Mouse (Mus musculus) CH12.LX (cell line): ENCODE measurements around the gene Adarb1. TPM values are rescaled to one million over a fixed set of nuclear protein-coding genes. Genes with fewer than 3 reads are reported as not detected.

Source experiments
- DNase-seq: peaks from one replicate; pipeline ENCODE4 v3.0.0-alpha.2; 2013; ENCODE audit errors: extremely low read depth
- H3K27ac ChIP-seq: 2 replicates; pipeline ENCODE4 v1.5.1; 2012; ENCODE audit warnings: low read depth, mild to moderate bottlenecking, control low read depth, moderate library complexity; ENCODE audit not compliant: insufficient read depth
- H3K27me3 ChIP-seq: replicated peaks from 2 replicates; pipeline ENCODE3; 2012; ENCODE audit warnings: inconsistent platforms
- H3K36me3 ChIP-seq, 2 experiments: replicated peaks in 1 of 2; 2 replicates each; pipeline versions ENCODE3 to v1.6.1; 2012; ENCODE audit warnings: inconsistent platforms in 1 of 2, low read length in 1 of 2, mild to moderate bottlenecking in 1 of 2, mixed read lengths in 1 of 2, moderate library complexity in 1 of 2; ENCODE audit not compliant: control insufficient read depth in 1 of 2, insufficient read depth in 1 of 2
- H3K4me1 ChIP-seq, 2 experiments: 2 replicates each; pipeline ENCODE4 v1.6.1; 2012; ENCODE audit warnings: inconsistent platforms in 1 of 2, moderate library complexity in 1 of 2; ENCODE audit not compliant: insufficient read depth in 2 of 2, control insufficient read depth in 1 of 2
- H3K4me2 ChIP-seq: 2 replicates; pipeline ENCODE4 v1.6.1; 2012; ENCODE audit warnings: low read depth, mild to moderate bottlenecking, control low read depth; ENCODE audit not compliant: poor library complexity, insufficient read depth, severe bottlenecking
- H3K4me3 ChIP-seq, 3 experiments: fragments of 150-350 bp in 1 of 3; sonication (generic) in 1 of 3; replicated peaks in 1 of 3; 2 replicates each; pipeline versions ENCODE3 to v1.5.1; 2011 to 2012; ENCODE audit warnings: low read depth in 2 of 3, low read length in 2 of 3, mild to moderate bottlenecking in 2 of 3, moderate library complexity in 2 of 3, control low read depth in 1 of 3, improper control_type of control experiment in 1 of 3, inconsistent platforms in 1 of 3, mixed read lengths in 1 of 3; ENCODE audit not compliant: poor library complexity in 1 of 3
- H3K79me2 ChIP-seq: replicated peaks from 2 replicates; pipeline ENCODE4 v1.6.1; 2012; ENCODE audit warnings: mild to moderate bottlenecking, moderate library complexity; ENCODE audit not compliant: control insufficient read depth, poor library complexity, insufficient read depth, severe bottlenecking; ENCODE audit errors: extremely low read depth
- H3K9ac ChIP-seq: 2 replicates; pipeline ENCODE4 v1.6.1; 2012; ENCODE audit warnings: low read depth, mild to moderate bottlenecking, control low read depth, moderate library complexity; ENCODE audit not compliant: insufficient read depth
- H3K9me3 ChIP-seq: replicated peaks from 2 replicates; pipeline ENCODE3; 2012; ENCODE audit warnings: low read length, inconsistent platforms, mixed read lengths
- BHLHE40 ChIP-seq: IDR thresholded peaks from 2 replicates; pipeline ENCODE4 v1.6.1; 2011; ENCODE audit warnings: mild to moderate bottlenecking, low read depth, low read length, improper control_type of control experiment
- CHD1 ChIP-seq: IDR thresholded peaks from 2 replicates; pipeline ENCODE4 v1.6.1; 2012; ENCODE audit warnings: low read depth, low read length, improper control_type of control experiment, inconsistent platforms
- CTCF ChIP-seq, 2 experiments: IDR thresholded peaks in 1 of 2; conservative IDR thresholded peaks in 1 of 2; 2 replicates each; pipeline ENCODE4 v1.5.1; 2011 to 2012; ENCODE audit warnings: low read depth in 2 of 2, low read length in 2 of 2, improper control_type of control experiment in 1 of 2, inconsistent platforms in 1 of 2, mild to moderate bottlenecking in 1 of 2, moderate library complexity in 1 of 2
- E2F4 ChIP-seq: IDR thresholded peaks from 2 replicates; pipeline ENCODE4 v1.6.1; 2011; ENCODE audit warnings: low read depth, low read length, improper control_type of control experiment; ENCODE audit not compliant: insufficient replicate concordance
- ELF1 ChIP-seq: IDR thresholded peaks from 2 replicates; pipeline ENCODE4 v1.6.1; 2014; ENCODE audit warnings: low read depth, mild to moderate bottlenecking, inconsistent platforms, low read length, improper control_type of control experiment
- GABPA ChIP-seq: IDR thresholded peaks from 2 replicates; pipeline ENCODE4 v1.6.1; 2012; ENCODE audit warnings: low read depth, low read length, improper control_type of control experiment, inconsistent platforms; ENCODE audit not compliant: insufficient replicate concordance
- HCFC1 ChIP-seq: IDR thresholded peaks from 2 replicates; pipeline ENCODE4 v1.6.1; 2012; ENCODE audit warnings: low read depth, mild to moderate bottlenecking, inconsistent platforms, low read length, improper control_type of control experiment
- IRF4 ChIP-seq: IDR thresholded peaks from 2 replicates; pipeline ENCODE4 v1.6.1; 2014; ENCODE audit warnings: low read depth, mild to moderate bottlenecking, inconsistent platforms, low read length, improper control_type of control experiment
- JUND ChIP-seq: conservative IDR thresholded peaks from 2 replicates; pipeline ENCODE4 v1.6.1; 2011; ENCODE audit warnings: low read depth, low read length, improper control_type of control experiment
- KAT2A ChIP-seq: IDR thresholded peaks from 2 replicates; pipeline ENCODE4 v1.6.1; 2012; ENCODE audit warnings: low read length, improper control_type of control experiment, inconsistent platforms; ENCODE audit not compliant: insufficient replicate concordance
- MAFK ChIP-seq: IDR thresholded peaks from 2 replicates; pipeline ENCODE4 v1.6.1; 2011; ENCODE audit warnings: low read length, improper control_type of control experiment; ENCODE audit not compliant: insufficient replicate concordance
- MAZ ChIP-seq: IDR thresholded peaks from 2 replicates; pipeline ENCODE4 v1.6.1; 2012; ENCODE audit warnings: low read depth, mild to moderate bottlenecking, inconsistent platforms, low read length, improper control_type of control experiment, moderate library complexity
- MEF2A ChIP-seq: IDR thresholded peaks from 2 replicates; pipeline ENCODE4 v1.6.1; 2014; ENCODE audit warnings: low read depth, mild to moderate bottlenecking, inconsistent platforms, low read length, improper control_type of control experiment, borderline replicate concordance
- MXI1 ChIP-seq: IDR thresholded peaks from 2 replicates; pipeline ENCODE4 v1.6.1; 2011; ENCODE audit warnings: mild to moderate bottlenecking, low read depth, low read length, improper control_type of control experiment
- NELFE ChIP-seq: IDR thresholded peaks from 2 replicates; pipeline ENCODE4 v1.6.1; 2011; ENCODE audit warnings: low read depth, low read length, improper control_type of control experiment
- NRF1 ChIP-seq: IDR thresholded peaks from 2 replicates; pipeline ENCODE4 v1.6.1; 2014; ENCODE audit warnings: low read depth, mild to moderate bottlenecking, inconsistent platforms, low read length, improper control_type of control experiment, moderate library complexity
- PAX5 ChIP-seq: IDR thresholded peaks from 2 replicates; pipeline ENCODE4 v1.6.1; 2012; ENCODE audit warnings: low read length, inconsistent platforms, mixed read lengths
- POLR2A ChIP-seq: IDR thresholded peaks from 2 replicates; pipeline ENCODE4 v1.6.1; 2011; ENCODE audit warnings: low read depth, mild to moderate bottlenecking, improper control_type of control experiment, low read length
- POLR2AphosphoS2 ChIP-seq: IDR thresholded peaks from 2 replicates; pipeline ENCODE4 v1.6.1; 2011; ENCODE audit warnings: low read depth, low read length, improper control_type of control experiment
- RAD21 ChIP-seq: IDR thresholded peaks from 2 replicates; pipeline ENCODE4 v1.6.1; 2011; ENCODE audit warnings: low read depth, mild to moderate bottlenecking, low read length, improper control_type of control experiment, moderate library complexity
- RCOR1 ChIP-seq: conservative IDR thresholded peaks from 2 replicates; pipeline ENCODE4 v1.6.1; 2012; ENCODE audit warnings: low read depth, mild to moderate bottlenecking, inconsistent platforms, low read length, improper control_type of control experiment
- SIN3A ChIP-seq: IDR thresholded peaks from 2 replicates; pipeline ENCODE4 v1.6.1; 2012; ENCODE audit warnings: low read length, improper control_type of control experiment, inconsistent platforms
- SMC3 ChIP-seq: IDR thresholded peaks from 2 replicates; pipeline ENCODE4 v1.6.1; 2011; ENCODE audit warnings: low read depth, low read length, improper control_type of control experiment
- TBP ChIP-seq: conservative IDR thresholded peaks from 2 replicates; pipeline ENCODE4 v1.6.1; 2011; ENCODE audit warnings: low read depth, low read length, improper control_type of control experiment
- TCF12 ChIP-seq: IDR thresholded peaks from 2 replicates; pipeline ENCODE4 v1.6.1; 2014; ENCODE audit warnings: low read depth, mild to moderate bottlenecking, inconsistent platforms, low read length, improper control_type of control experiment
- UBTF ChIP-seq: IDR thresholded peaks from 2 replicates; pipeline ENCODE4 v1.6.1; 2012; ENCODE audit warnings: low read depth, mild to moderate bottlenecking, inconsistent platforms, low read length, improper control_type of control experiment, moderate library complexity
- USF1 ChIP-seq: IDR thresholded peaks from 2 replicates; pipeline ENCODE4 v1.6.1; 2014; ENCODE audit warnings: low read depth, mild to moderate bottlenecking, inconsistent platforms, low read length, improper control_type of control experiment
- ZC3H11A ChIP-seq: IDR thresholded peaks from 2 replicates; pipeline ENCODE4 v1.6.1; 2012; ENCODE audit warnings: low read depth, mild to moderate bottlenecking, inconsistent platforms, low read length, improper control_type of control experiment
- ZKSCAN1 ChIP-seq: IDR thresholded peaks from 2 replicates; pipeline ENCODE4 v1.6.1; 2012; ENCODE audit warnings: low read depth, inconsistent platforms, low read length, improper control_type of control experiment, borderline replicate concordance
- ZNF384 ChIP-seq: IDR thresholded peaks from 2 replicates; pipeline ENCODE4 v1.6.1; 2012; ENCODE audit warnings: low read depth, low read length, improper control_type of control experiment, inconsistent platforms
- dilution Hi-C: fragments of 300-500 bp; cut with MboI; formaldehyde crosslinking; loops from 2 replicates; pipeline ENCODE4 v1.14.3; 2020; ENCODE audit warnings: low sequenced_read_pairs; ENCODE audit not compliant: extremely low pct_unique_long_range_greater_than_20kb, extremely low pct_ligation_motif_present
- in situ Hi-C: fragments of 300-500 bp; cut with MboI; formaldehyde crosslinking; loops from 3 replicates; pipeline ENCODE4 v1.14.3; 2019; ENCODE audit warnings: low sequenced_read_pairs, low pct_ligation_motif_present, low pct_unique_long_range_greater_than_20kb, mixed read lengths
- polyA plus RNA-seq: library from polyadenylated mRNA; unstranded; fragments of >175 nt; gene quantifications from 2 replicates; pipeline ENCODE4 v1.2.1, GENCODE M21; 2012; ENCODE audit warnings: low read depth; ENCODE audit not compliant: insufficient read length
- total RNA-seq, 2 experiments: library from RNA; depleted of rRNA; stranded (reverse); fragments of 300-350 nt in 1 of 2; fragments of >200 nt in 1 of 2; gene quantifications; 2 replicates each; pipeline ENCODE4 v1.2.3; 2012 to 2014

The Adarb1 gene
- total and polyA plus RNA-seq, 3 experiments = 1.7 to 3.5 (median 2.4) TPM

DNA sequence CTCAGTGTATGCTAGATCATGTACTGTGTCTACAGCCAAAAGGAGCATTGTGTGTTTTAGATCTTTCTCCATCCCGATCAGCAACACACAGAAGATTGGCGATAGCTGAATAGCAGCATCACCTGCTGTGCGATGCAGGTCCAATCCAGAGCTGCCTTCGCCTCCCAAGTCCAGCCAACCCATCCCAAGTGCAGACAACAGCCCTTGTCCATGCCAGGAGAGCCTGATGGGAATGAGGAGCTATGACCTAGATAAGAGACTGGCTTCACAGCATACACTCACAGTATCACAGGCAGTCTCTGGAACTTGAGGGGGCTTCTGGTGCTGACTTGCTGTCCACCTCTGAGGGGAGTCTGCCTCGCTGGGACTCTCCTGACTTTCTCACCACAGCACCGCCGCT is 30.1 kb upstream of the Adarb1 start:
- H3K4me3 ChIP-seq = no peak overlapping the region
- dilution Hi-C loops = no loop called here

DNA sequence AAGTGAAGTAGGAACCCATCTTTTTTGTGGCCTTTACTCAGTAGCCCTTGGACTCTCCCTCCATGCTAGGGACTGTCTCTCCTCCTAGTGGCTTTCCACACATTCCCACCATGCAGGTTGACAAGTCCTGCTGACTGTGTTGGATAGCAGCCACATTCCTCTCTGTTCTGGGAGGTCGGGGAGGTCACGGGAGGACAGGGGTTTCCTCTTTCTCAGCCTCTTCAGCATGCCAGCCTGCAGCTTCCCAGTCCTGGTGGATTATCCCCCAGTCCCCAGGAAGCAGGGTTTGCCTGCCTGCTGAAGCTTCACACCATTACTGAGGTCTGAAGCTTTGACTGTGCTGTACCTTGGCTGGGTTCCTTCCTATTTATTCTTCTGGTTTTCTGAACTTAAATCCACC is 29.7 kb upstream of the Adarb1 start:
- in situ Hi-C loops = no loop called here
- H3K9me3 ChIP-seq = peaks cover 10% of the 10 kb centered on the region
- dilution Hi-C loops = no loop called here
- peaks cover 39% of the 10 kb centered on the region for H3K27me3 ChIP-seq
- H3K36me3 ChIP-seq = no peaks in the 10 kb centered on the region
- no peak overlapping the region for H3K9ac ChIP-seq
- no peak overlapping the region for H3K27ac ChIP-seq
- TF ChIP-seq JUND = no peak
- TF ChIP-seq ZKSCAN1 = no peak
- TF ChIP-seq MAZ = no peak
- TF ChIP-seq E2F4 = no peak
- no peak for TF ChIP-seq KAT2A
- no peak for TF ChIP-seq MEF2A
- TF ChIP-seq SMC3 = no peak
- TF ChIP-seq HCFC1 = no peak
- TF ChIP-seq BHLHE40 = no peak
- no peak for TF ChIP-seq TCF12
- no peak for TF ChIP-seq ELF1
- TF ChIP-seq CTCF (conservative IDR thresholded peaks at IDR 0.05 in 1 of 2, IDR thresholded peaks at IDR 0.05 in 1 of 2; ENCODE audit: low read depth in 2 of 2, low read length in 2 of 2) = no peak
- no peak for TF ChIP-seq UBTF
- TF ChIP-seq TBP = no peak
- TF ChIP-seq MAFK = no peak
- TF ChIP-seq CHD1 = no peak
- TF ChIP-seq GABPA = no peak
- no peak for TF ChIP-seq IRF4
- TF ChIP-seq, all 38 proteins: peak for 0
- DNase-seq = no peak
- peaks cover 0 to 3% of the 10 kb centered on the region in 2 experiments; a peak in 1 of 4 replicates for H3K4me1 ChIP-seq
- H3K79me2 ChIP-seq = no peaks in the 10 kb centered on the region
- no peak overlapping the region for H3K4me2 ChIP-seq
- H3K4me3 ChIP-seq = no peak overlapping the region

More for the DNA sequence above, 30.1 kb upstream of the Adarb1 start:
- DNase-seq = no peak
- peaks cover 0 to 3% of the 10 kb centered on the region in 2 experiments; a peak in 1 of 4 replicates for H3K4me1 ChIP-seq
- H3K4me2 ChIP-seq = no peak overlapping the region
- no peaks in the 10 kb centered on the region for H3K79me2 ChIP-seq
- H3K9ac ChIP-seq = no peak overlapping the region
- no peak for TF ChIP-seq ZC3H11A
- TF ChIP-seq ZNF384 = no peak
- no peak for TF ChIP-seq SIN3A
- no peak for TF ChIP-seq POLR2AphosphoS2
- TF ChIP-seq TCF12 = no peak
- TF ChIP-seq MXI1 = no peak
- no peak for TF ChIP-seq PAX5
- TF ChIP-seq RAD21 = no peak
- TF ChIP-seq TBP = no peak
- TF ChIP-seq MEF2A = no peak
- no peak for TF ChIP-seq POLR2A
- TF ChIP-seq USF1 = no peak
- TF ChIP-seq NRF1 = no peak
- no peak for TF ChIP-seq RCOR1
- no peak for TF ChIP-seq IRF4
- TF ChIP-seq E2F4 = no peak
- no peak for TF ChIP-seq NELFE
- no peak for TF ChIP-seq HCFC1
- in situ Hi-C loops = no loop called here
- H3K27me3 ChIP-seq = peaks cover 39% of the 10 kb centered on the region
- H3K27ac ChIP-seq = no peak overlapping the region
- peaks cover 12% of the 10 kb centered on the region for H3K9me3 ChIP-seq
- H3K36me3 ChIP-seq = no peaks in the 10 kb centered on the region
